17 mouse cellular contexts compared by ENCODE assay signal in genomic region chr1:171445050-171445449, GRCm38 (mm10). TPM values are rescaled to one million over a fixed set of nuclear protein-coding genes. Genes with fewer than 3 reads are reported as not detected.
"Had no signal": no experiment of that assay in that cellular context is flagged by ENCODE, and none has a peak within 500 bp of the region (broad histone marks: within the 10 kb centered on the region; RNA-seq: fewer than 3 reads in every experiment).

No protein-coding gene starts in this region.

- H3K27me3 ChIP-seq: kidney, embryonic 15.5 days; limb, embryonic 13.5 days had no signal

- H3K4me3 ChIP-seq: kidney, embryonic 15.5 days; layer of hippocampus, adult 2 months; limb, embryonic 10.5 days; limb, embryonic 13.5 days; liver, embryonic 12.5 days; liver, embryonic 15.5 days had no signal

- H3K4me2 ChIP-seq: kidney, embryonic 15.5 days; limb, embryonic 13.5 days; liver, embryonic 12.5 days; liver, embryonic 15.5 days; midbrain, embryonic 11.5 days had no signal

- H3K9me3 ChIP-seq: kidney, embryonic 15.5 days; limb, embryonic 10.5 days; liver, embryonic 15.5 days had no signal

- ATAC-seq: liver, embryonic 12.5 days had no signal

- H3K36me3 ChIP-seq: limb, embryonic 13.5 days; liver, embryonic 12.5 days; liver, embryonic 15.5 days had no signal

- DNase-seq: kidney, adult 11 months; kidney, adult 8-10 months; kidney, postnatal 14 days; layer of hippocampus, adult 9-11 months; liver; lung, adult 2 months; midbrain, embryonic 14.5 days; thymus, postnatal 25 days had no signal

- H3K27ac ChIP-seq: kidney, embryonic 15.5 days; layer of hippocampus, adult 2 months; limb, embryonic 10.5 days; limb, embryonic 13.5 days; liver, embryonic 12.5 days; liver, embryonic 15.5 days; macrophage had no signal

- H3K9ac ChIP-seq: kidney, embryonic 15.5 days; limb, embryonic 13.5 days; liver, embryonic 12.5 days; liver, embryonic 15.5 days had no signal

RNA-seq across cellular contexts. Expression of gene Tstd1, which starts 26.4 kb away (rescaled TPM):
- total RNA-seq: midbrain, postnatal 0 days had no signal
- polyA plus RNA-seq: macrophage had no signal
